Mouse (Mus musculus) embryonic facial prominence, embryonic 12.5 days (tissue): ENCODE data around the gene Cpm. TPM values are rescaled to one million over a fixed set of nuclear protein-coding genes. Genes with fewer than 3 reads are reported as not detected.
"Not testable (repeated sequence)": the region's sequence is repeated elsewhere in the genome, so short reads cannot be mapped to it uniquely, and the experiment has no call there.

Experiments
- ATAC-seq: fragments of 200-750 bp; cut with Nextera tagmentation; 2 replicates; pipeline ENCODE4 v1.8.0; 2017; ENCODE audit not compliant: insufficient number of reproducible peaks, insufficient read depth, low FRiP score, low TSS enrichment
- H3K27ac ChIP-seq: fragments of 300-500 bp; sonication (generic); 2 replicates; pipeline ENCODE4 v1.5.1; 2016; ENCODE audit warnings: mild to moderate bottlenecking
- H3K27me3 ChIP-seq: fragments of 300-500 bp; sonication (generic); 2 replicates; pipeline ENCODE4 v1.6.1; 2016; ENCODE audit warnings: mild to moderate bottlenecking, moderate library complexity
- H3K36me3 ChIP-seq: fragments of 300-500 bp; sonication (generic); 2 replicates; pipeline ENCODE4 v1.6.1; 2016; ENCODE audit warnings: mild to moderate bottlenecking
- H3K4me1 ChIP-seq: fragments of 300-500 bp; sonication (generic); 2 replicates; pipeline ENCODE4 v1.6.1; 2016
- H3K4me2 ChIP-seq: fragments of 300-500 bp; sonication (generic); replicated peaks from 2 replicates; pipeline ENCODE4 v1.6.1; 2016; ENCODE audit warnings: mild to moderate bottlenecking, moderate library complexity
- H3K4me3 ChIP-seq: fragments of 300-500 bp; sonication (generic); 2 replicates; pipeline ENCODE4 v1.5.1; 2016; ENCODE audit warnings: mild to moderate bottlenecking
- H3K9ac ChIP-seq: fragments of 300-500 bp; sonication (generic); 2 replicates; pipeline ENCODE4 v1.6.1; 2016; ENCODE audit warnings: mild to moderate bottlenecking, moderate library complexity
- H3K9me3 ChIP-seq: fragments of 300-500 bp; sonication (generic); 2 replicates; pipeline ENCODE4 v1.6.1; 2016; ENCODE audit warnings: mild to moderate bottlenecking, moderate library complexity
- WGBS: fragments of 180-500 bp; shearing (Covaris S2); methylation state at CpG from one replicate; pipeline ENCODE4 v1.1.7; 2016; 5-methylcytosine and 5-hydroxymethylcytosine counted together
- polyA plus RNA-seq: library from polyadenylated mRNA; unstranded; fragments of >200 nt; fragmentation: Nextera tagmentation; extraction: Ambion mirVana; gene quantifications from 2 replicates; pipeline ENCODE4 v1.2.1, GENCODE M21; 2016

Gene Cpm
- polyA plus RNA-seq, 1 experiment from 2014 or later = 20.4 TPM

- WGBS = 83% methylated on average over 2 of the region's 2 CpGs
- no peak for ATAC-seq
- H3K4me3 ChIP-seq = no peak overlapping the region
- H3K27ac ChIP-seq = no peak overlapping the region
- H3K4me1 ChIP-seq = no peaks in the 10 kb centered on the region
- no peaks in the 10 kb centered on the region for H3K36me3 ChIP-seq
- H3K9ac ChIP-seq = no peak overlapping the region
- no peaks in the 10 kb centered on the region for H3K27me3 ChIP-seq
- H3K9me3 ChIP-seq = no peaks in the 10 kb centered on the region
- no peak overlapping the region for H3K4me2 ChIP-seq
Measured at GRCm38 (mm10) chr10:117610794-117611384, 18.4 kb upstream of the Cpm start.

DNA sequence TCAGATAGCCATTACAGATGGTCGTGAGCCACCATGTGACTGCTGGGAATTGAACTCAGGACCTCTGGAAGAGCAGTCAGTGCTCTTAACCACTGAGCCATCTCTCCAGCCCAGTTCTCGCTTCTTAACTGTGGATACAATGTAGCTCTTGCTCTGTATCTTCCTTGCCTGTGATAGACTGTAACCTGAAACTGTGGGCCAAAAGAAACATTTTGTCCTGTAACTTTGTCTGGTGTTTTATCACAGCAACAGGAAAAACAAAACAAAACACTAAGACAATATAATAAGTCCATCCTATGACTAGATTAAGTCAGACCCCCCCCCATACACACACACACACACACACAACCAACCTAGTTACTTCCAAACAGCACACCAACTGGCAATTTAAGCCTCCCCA is 17.8 kb upstream of the Cpm start:
- Histone ChIP-seq H3K27ac (no peak overlapping the region), H3K9me3 (no peaks in the 10 kb centered on the region), H3K4me1 (no peaks in the 10 kb centered on the region), H3K4me2 (no peak overlapping the region), H3K36me3 (no peaks in the 10 kb centered on the region), H3K4me3 (no peak overlapping the region), H3K27me3 (no peaks in the 10 kb centered on the region), H3K9ac (no peak overlapping the region)
- WGBS = 86% methylated on average over 2 of the region's 2 CpGs
- ATAC-seq = no peak

- no peak overlapping the region for H3K27ac ChIP-seq
- no peak overlapping the region for H3K4me2 ChIP-seq
- 72% methylated on average over 2 of the region's 2 CpGs for WGBS
- H3K4me1 ChIP-seq = no peaks in the 10 kb centered on the region
- H3K4me3 ChIP-seq = no peak overlapping the region
- ATAC-seq = no peak
- no peaks in the 10 kb centered on the region for H3K36me3 ChIP-seq
- H3K27me3 ChIP-seq = no peaks in the 10 kb centered on the region
- no peaks in the 10 kb centered on the region for H3K9me3 ChIP-seq
- H3K9ac ChIP-seq = no peak overlapping the region
Measured at GRCm38 (mm10) chr10:117611976-117612375, 17.3 kb upstream of the Cpm start.

- no peaks in the 10 kb centered on the region for H3K36me3 ChIP-seq
- H3K27me3 ChIP-seq = no peaks in the 10 kb centered on the region
- no peaks in the 10 kb centered on the region for H3K4me1 ChIP-seq
- H3K4me3 ChIP-seq = no peak overlapping the region
- H3K27ac ChIP-seq = no peak overlapping the region
- ATAC-seq = no peak
- no peak overlapping the region for H3K9ac ChIP-seq
- H3K4me2 ChIP-seq = no peak overlapping the region
- H3K9me3 ChIP-seq = no peaks in the 10 kb centered on the region
- WGBS = 75% methylated on average over 8 of the region's 8 CpGs
Measured at GRCm38 (mm10) chr10:117612621-117613584, 16.4 kb upstream of the Cpm start.

- no peaks in the 10 kb centered on the region for H3K27me3 ChIP-seq
- no peaks in the 10 kb centered on the region for H3K36me3 ChIP-seq
- WGBS = 76% methylated on average over 6 of the region's 6 CpGs
- no peaks in the 10 kb centered on the region for H3K4me1 ChIP-seq
- no peaks in the 10 kb centered on the region for H3K9me3 ChIP-seq
- no peak for ATAC-seq
- no peak overlapping the region for H3K4me2 ChIP-seq
- H3K9ac ChIP-seq = no peak overlapping the region
- no peak overlapping the region for H3K4me3 ChIP-seq
- no peak overlapping the region for H3K27ac ChIP-seq
Measured at GRCm38 (mm10) chr10:117613960-117614359, 15.3 kb upstream of the Cpm start.

- Histone ChIP-seq H3K27ac (no peak overlapping the region), H3K4me3 (no peak overlapping the region), H3K4me2 (no peak overlapping the region), H3K27me3 (no peaks in the 10 kb centered on the region), H3K9ac (no peak overlapping the region), H3K9me3 (no peaks in the 10 kb centered on the region), H3K4me1 (no peaks in the 10 kb centered on the region), H3K36me3 (no peaks in the 10 kb centered on the region)
- WGBS = 68% methylated on average over 3 of the region's 3 CpGs
- no peak for ATAC-seq
Measured at GRCm38 (mm10) chr10:117614387-117614786, 14.9 kb upstream of the Cpm start.

GRCm38 (mm10) chr10:117615239-117615638 is 14.1 kb upstream of the Cpm start:
- H3K27ac ChIP-seq = no peak overlapping the region
- no peak for ATAC-seq
- no peak overlapping the region for H3K4me2 ChIP-seq
- no peaks in the 10 kb centered on the region for H3K36me3 ChIP-seq
- H3K9ac ChIP-seq = no peak overlapping the region
- 90% methylated on average over 8 of the region's 8 CpGs for WGBS
- no peaks in the 10 kb centered on the region for H3K4me1 ChIP-seq
- no peaks in the 10 kb centered on the region for H3K27me3 ChIP-seq
- no peaks in the 10 kb centered on the region for H3K9me3 ChIP-seq
- H3K4me3 ChIP-seq = no peak overlapping the region

GRCm38 (mm10) chr10:117615746-117616145 is 13.6 kb upstream of the Cpm start:
- H3K4me3 ChIP-seq = no peak overlapping the region
- H3K9me3 ChIP-seq = no peaks in the 10 kb centered on the region
- H3K27ac ChIP-seq = no peak overlapping the region
- H3K4me1 ChIP-seq = no peaks in the 10 kb centered on the region
- H3K9ac ChIP-seq = no peak overlapping the region
- WGBS = 69% methylated on average over 4 of the region's 4 CpGs
- H3K27me3 ChIP-seq = no peaks in the 10 kb centered on the region
- no peaks in the 10 kb centered on the region for H3K36me3 ChIP-seq
- no peak overlapping the region for H3K4me2 ChIP-seq
- ATAC-seq = no peak

DNA sequence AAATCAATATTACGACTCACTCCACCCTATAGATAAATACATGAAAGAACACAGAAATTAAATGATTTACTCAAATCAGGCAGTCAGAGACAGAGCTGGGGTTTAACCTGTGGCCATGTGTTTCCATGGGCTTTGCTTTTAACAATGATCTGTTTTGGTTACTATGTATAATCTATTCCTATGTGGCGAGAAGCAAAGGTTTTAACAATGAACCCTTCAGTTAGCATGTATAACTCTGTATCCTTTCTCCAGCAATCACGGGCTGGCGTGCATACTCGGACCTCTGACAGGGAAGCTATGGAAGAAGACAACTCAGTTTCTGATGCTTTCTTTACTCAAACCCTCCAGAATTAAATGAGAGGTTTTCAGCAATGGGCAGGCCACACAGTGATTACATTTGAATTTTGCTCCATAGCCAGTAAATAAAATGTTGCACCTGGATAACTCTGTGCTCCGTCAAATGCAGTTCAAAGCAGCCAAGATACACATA is 13.1 kb upstream of the Cpm start:
- no peaks in the 10 kb centered on the region for H3K36me3 ChIP-seq
- H3K4me2 ChIP-seq = no peak overlapping the region
- no peaks in the 10 kb centered on the region for H3K4me1 ChIP-seq
- H3K4me3 ChIP-seq = no peak overlapping the region
- no peaks in the 10 kb centered on the region for H3K27me3 ChIP-seq
- no peak overlapping the region for H3K27ac ChIP-seq
- 88% methylated on average over 6 of the region's 6 CpGs for WGBS
- no peak overlapping the region for H3K9ac ChIP-seq
- no peaks in the 10 kb centered on the region for H3K9me3 ChIP-seq
- no peak for ATAC-seq

DNA sequence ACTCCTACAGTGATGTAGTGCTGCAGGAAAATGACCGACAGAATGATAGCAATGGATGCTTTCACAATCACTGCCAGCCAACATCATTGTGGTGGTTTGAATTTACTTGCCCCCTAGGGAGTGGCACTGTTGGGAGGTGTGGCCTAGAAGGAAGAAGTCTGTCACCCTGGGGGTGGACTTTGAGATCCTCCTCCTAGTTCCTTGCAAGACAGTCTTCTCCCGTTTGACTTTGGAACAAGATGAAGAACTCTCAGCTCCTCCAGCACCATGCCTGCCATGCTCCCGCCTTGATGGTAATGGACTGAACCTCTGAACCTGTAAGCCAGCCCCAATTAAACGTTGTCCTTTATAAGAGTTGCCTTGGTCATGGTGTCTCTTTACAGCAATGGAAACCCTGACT is 12.5 kb upstream of the Cpm start:
- H3K9ac ChIP-seq, H3K4me3 ChIP-seq, H3K9me3 ChIP-seq, ATAC-seq, H3K4me2 ChIP-seq, H3K36me3 ChIP-seq, H3K4me1 ChIP-seq, H3K27me3 ChIP-seq, H3K27ac ChIP-seq: not testable (repeated sequence)
- 86% methylated on average over 4 of the region's 4 CpGs for WGBS

GRCm38 (mm10) chr10:117617568-117618345 is 11.5 kb upstream of the Cpm start:
- Histone ChIP-seq H3K9ac (no peak overlapping the region), H3K9me3 (no peaks in the 10 kb centered on the region), H3K27me3 (no peaks in the 10 kb centered on the region), H3K27ac (no peak overlapping the region), H3K4me1 (no peaks in the 10 kb centered on the region), H3K36me3 (no peaks in the 10 kb centered on the region), H3K4me3 (no peak overlapping the region), H3K4me2 (no peak overlapping the region)
- 88% methylated on average over 3 of the region's 3 CpGs for WGBS
- ATAC-seq = no peak
